Mouse (Mus musculus): ENCODE measurements around the gene Sox30.

Gene Sox30

DNA sequence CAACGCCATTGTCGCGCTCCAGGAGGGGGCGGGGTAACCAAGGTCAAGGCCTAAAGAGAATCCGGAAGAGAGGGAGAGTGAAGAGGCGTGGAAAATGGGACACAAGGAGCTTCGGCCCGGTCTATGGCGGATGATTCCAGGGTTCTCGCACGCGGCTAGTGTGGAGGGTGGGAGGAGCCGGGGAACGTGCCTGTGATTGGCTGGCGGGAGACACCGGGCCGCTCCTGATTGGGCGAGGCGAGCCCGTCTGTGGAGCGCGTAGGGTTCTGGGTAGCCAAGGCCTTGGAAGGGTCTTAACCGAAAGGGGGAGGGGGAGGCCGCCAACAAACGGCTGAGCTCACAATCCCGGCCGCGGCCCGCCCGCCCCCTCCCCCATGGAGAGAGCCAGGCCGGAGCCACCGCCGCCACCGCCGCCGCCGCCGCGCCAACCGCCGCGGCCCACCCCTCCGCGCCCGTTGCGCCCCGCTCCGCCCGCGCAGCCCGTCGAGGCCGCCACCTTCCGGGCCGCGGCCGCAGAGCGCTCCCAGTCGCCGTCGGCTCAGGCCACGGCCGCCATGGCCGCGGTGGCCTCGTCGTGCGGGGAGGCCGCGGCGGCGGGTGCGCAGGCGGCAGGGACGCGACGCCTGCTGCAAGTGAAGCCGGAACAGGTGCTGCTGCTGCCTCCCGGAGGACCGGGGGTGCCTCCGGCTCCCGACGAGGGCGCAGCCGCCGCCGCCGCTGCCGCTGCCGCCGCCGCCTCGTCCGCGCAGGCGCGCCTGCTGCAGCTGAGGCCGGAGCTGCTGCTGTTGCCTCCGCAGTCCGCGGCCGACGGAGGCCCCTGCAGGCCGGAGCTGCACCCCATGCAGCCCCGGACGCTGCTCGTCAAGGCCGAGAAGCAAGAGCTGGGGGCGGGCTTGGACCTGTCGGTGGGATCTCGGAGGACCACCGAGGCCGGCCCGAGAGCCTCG, at the start of gene Sox30:
TSS of gene Sox30 (plus strand) at position 365 of the 947 bp plus-strand sequence.
- peak; percentile 89 for DNase-seq (ENCODE audit: low read depth, low spot score)

DNA sequence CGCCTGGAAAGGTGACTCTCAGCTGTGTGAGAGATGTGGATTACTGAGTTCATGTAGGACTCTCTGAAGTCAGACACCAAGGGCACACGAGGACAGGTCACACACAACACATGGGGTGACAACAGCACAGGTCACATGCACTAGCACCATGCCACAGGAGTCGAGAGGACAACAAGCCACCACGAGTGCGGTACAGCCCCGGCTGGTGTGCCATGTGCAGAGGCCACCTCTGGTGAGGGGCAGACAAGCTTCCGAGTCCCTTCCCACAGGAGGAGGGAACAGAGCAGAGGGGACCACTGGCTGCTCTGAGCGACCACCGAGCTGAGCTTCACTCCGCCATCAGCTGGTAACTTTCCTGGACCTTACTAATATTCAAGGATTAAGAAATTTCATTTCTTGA, 47.3 kb upstream of the Sox30 start:
- DNase-seq (ENCODE audit: low read depth, low spot score): no peak

DNA sequence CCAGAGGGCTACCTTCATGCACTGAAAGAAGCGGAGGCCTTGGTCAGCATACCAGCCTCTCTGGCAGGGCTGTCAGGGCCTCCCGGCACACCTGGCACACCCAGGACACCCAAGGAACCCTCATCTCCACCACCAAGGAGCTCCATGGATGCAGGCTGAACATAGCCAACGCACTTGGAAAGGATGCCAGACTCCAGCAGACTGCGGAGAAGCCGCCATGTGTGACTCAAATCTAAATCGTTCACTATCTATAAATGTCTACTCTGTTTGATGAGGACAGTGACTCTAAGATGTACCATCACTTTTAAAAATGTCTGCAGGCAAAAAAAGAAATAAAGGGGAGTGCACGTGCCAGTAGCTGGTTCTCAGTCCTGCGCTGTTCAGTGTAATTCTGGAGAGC, 42.6 kb upstream of the Sox30 start:
- DNase-seq (ENCODE audit: low read depth, low spot score): no peak

DNA sequence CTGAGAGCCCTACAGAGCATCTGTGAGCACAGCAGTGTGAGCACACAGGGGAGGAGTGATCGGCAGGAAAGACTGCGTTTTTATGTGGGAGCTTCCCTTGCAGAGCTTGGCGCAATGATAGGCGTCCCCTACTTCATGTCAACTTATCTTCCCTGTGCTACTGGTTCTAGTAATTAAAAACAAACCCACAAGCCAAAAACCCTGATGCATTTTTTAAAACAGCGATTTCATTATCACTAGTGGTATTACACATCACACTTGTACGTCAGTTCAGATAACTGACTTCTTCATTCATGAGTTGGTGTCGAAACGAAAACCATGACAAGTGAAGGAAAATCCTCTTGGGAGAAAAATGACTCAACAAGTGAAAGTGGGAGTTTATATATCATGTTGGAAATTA, 41.2 kb upstream of the Sox30 start:
- no peak for DNase-seq (ENCODE audit: low read depth, low spot score)

DNA sequence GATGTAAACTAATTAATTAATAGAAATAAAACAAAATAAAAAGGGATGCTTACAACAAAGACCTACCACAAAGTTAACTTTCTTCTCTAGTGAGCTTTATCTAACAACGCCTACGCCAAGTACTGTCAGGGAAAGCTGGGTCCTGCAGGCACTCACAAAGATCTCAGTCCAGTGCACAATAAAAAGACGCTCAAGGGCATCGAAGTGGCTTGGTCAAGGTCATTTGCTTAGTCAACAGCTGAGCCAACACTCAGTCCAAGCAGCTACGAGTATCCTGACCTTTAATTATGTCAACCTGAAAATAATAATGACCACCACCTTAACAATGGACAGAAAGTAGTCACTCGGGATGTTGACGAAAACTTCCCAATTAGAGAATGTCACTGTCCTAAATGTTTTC, 37.8 kb upstream of the Sox30 start:
- no peak for DNase-seq (ENCODE audit: low read depth, low spot score)

DNA sequence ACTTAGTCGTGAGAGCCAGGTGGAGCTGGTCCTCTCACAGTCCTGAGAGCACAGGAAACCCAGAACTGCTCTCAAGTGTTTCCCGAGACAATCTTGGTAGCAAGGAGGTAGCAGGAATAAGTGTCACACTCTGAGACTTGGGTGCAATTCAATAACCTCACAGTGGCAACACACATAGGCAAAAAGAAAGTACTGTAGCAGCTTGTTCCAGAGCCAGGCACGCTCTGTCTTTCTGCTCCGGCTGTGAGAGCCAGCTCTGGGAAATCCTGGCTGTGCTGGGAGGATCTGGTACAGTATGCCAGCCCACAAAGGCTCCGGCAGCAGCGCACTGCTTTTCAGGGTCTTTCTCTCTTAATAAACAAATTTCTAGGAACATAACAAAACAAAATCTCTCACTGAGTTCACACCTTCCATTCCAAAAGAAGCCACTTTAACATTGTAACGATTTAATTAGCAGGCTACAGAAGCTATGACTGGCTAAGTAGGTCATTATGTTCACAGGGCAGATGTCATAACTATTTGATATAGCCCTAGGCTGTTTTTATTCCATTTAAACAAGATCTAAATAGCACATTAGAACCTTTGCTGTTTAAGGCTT, 36.9 kb upstream of the Sox30 start:
- DNase-seq (ENCODE audit: low read depth, low spot score): no peak

DNA sequence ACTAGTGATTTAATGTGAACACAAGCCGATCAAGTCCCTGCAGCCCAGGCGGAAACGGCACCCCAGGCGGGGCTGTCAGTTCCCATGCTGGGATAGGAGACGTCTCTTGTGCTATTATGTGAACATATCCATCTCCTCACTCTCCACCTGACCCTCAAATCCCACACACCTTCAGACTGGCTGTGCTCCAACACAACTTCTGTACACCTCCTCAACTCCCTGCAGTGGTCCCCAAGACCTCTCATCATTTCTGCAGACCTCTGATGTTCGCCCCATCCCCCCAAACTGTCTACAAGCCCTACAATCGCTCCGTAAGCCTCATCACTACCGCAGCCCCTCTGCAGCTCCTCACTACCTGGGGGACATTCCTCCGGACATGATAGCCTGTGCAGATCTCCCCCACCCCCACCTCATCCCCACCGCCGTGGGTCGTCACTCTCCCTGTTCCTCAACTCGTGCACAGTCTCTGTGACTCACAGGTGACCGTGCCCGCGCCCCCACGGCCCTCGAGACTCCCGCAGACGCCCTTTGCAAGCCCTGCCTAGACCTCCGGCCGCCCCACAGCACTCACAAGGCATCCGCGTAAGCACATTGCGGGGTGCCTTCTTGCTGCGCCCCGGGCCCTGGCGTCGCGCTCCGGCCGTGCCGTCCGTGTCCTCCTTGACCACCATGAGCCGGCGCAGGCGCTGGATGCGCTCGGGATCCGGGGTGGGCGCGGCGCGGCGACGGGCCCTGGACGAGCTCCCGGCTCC, 36.0 kb upstream of the Sox30 start:
- DNase-seq (ENCODE audit: low read depth, low spot score): no peak

DNA sequence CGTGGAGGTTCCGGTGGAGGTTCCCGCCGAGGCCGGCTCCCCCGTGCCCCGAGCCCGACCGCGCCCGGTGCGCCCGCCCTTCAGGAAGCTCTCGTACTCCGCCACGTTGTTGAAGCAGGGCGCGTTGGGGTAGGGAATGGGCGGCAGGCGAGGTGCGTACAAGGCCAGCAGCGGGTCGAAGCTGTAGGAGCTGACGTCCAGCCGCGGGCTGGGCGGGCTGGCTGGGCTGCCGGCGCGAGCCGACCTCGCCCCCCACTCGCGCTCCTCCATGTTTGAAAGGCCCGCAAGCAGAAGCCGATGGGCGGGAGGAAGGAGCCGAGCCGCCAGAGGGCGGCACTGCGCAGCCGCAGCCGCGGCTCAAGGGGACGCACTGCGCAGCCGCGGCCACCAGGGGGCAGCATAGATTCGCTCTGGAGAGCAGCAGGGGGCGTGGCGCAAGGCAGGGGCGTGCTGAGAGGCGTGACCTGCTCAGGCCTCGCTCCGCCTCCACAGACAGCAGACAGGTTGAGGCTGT, 35.4 kb upstream of the Sox30 start, which contains the start of gene Lsm11:
TSS of gene Lsm11 (minus strand) at position 293 of the 514 bp plus-strand sequence.
- DNase-seq (ENCODE audit: low read depth, low spot score): peak; percentile 91

DNA sequence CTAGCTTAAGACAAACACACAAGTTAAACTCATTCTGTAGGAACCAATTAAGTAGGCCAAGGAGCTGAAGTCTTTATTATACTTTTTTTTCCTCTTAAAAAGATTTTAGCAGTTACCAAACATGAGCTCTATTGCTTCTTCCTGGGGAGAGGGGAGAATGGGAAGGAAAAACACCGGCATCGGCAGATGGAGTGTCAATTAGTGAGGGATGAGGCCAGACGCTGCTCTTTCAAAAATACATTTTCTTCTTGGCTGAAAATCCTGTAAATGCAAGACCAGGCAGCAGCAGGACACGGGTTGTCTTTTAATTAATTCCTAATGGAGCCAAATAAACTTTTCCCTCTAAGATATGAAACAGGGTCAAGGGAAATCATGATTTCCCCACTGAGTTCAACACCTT, 33.3 kb upstream of the Sox30 start:
- DNase-seq (ENCODE audit: low read depth, low spot score): no peak

DNA sequence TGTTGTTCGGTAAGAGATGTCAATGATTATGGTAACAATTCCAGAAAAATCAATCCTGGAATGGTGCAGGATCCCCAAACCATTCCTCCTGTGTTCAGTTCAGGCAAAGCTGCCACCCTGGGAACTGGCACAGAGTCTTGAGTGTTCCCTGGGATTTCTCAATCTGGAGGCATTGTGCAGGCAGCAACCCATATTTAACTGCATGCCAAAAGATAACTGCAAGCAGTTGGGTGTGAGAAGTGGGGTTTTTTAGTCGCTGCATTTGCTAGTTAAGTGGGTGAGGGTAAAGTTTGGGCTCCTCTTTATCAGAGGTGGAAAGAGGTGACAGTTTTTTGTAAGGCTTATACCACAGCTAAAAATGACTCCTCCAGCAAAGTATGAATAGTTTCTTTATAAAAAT, 32.6 kb upstream of the Sox30 start:
- no peak for DNase-seq (ENCODE audit: low read depth, low spot score)

DNA sequence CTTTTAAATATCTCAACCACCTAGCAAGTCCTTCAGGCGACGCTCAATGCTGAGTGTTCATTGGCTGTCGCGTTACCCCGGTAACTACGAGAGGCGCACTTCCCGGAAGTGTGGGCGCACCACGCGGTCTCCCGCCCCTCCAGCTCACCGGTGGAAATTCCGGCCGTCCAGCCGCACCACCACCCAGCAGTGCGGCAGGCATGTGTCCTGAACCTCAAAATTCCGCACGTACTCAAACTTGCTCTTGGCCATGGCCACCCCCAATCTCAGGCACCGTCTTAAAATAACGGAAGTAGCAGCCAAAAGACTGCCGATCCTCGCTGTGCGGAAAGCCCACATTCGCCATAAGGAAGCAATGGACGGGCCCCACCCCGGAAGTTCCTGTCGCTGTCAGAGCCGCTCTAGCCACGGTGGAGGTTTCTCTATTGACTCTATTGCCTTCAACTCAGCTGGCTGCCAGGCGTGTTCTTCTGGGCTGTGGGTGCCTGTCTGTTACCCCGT, 24.9 kb upstream of the Sox30 start, which contains the start of gene Thg1l:
TSS of gene Thg1l (minus strand) at position 368 of the 501 bp plus-strand sequence.
- DNase-seq (ENCODE audit: low read depth, low spot score): peak; percentile 85

DNA sequence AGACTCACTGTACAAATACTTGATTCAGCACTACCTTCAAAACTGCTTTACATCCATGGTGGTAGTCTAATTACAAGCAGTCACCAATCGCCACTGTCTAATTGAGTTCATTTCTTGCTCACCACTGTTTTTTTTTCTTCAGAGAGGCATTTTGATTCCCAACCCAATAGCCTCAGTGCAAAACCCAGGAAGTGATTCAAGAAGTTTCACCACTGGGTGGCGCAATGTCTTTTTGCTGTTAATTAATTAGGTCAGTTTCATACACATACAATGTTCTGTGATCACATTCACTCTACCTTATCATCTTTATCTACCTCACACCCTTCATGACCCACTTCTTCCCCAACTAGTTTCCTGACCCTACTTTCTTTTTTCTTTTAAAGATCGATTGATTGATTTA, 20.5 kb upstream of the Sox30 start:
- no peak for DNase-seq (ENCODE audit: low read depth, low spot score)

DNA sequence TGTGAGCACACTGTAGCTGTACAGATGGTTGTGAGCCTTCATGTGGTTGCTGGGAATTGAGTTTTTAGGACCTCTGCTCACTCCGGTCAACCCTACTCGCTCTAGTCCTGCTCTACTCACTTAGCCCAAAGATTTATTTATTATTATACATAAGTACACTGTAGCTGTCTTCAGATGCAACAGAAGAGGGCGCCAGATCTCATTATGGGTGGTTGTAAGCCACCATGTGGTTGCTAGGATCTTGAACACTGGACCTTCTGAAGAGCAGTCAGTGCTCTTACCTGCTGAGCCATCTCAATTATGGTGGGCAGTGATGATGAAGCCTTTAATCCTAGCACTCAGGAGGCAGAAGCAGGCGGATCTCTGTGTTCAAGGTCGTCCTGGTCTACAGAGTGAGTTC, 20.1 kb upstream of the Sox30 start:
- no peak for DNase-seq (ENCODE audit: low read depth, low spot score)

DNA sequence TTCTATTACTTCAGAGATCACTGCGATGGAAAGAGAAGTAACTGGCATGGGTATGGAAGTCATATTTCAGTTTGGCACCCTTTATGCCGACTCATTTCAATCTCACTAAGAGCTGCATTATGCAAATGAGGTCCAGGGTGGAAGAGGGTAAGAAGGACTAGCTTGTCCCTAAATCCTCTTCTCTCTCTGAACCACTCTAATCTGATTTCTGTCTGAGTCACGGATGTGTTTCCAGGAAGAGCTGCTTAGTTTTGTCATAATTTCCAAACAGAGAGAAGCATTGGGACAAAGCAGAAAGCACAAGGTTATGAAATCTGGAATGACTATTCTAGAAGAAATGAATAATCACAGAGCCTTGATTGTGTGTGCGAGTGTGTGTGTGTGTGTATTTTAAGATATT, 13.2 kb upstream of the Sox30 start:
- no peak for DNase-seq (ENCODE audit: low read depth, low spot score)

DNA sequence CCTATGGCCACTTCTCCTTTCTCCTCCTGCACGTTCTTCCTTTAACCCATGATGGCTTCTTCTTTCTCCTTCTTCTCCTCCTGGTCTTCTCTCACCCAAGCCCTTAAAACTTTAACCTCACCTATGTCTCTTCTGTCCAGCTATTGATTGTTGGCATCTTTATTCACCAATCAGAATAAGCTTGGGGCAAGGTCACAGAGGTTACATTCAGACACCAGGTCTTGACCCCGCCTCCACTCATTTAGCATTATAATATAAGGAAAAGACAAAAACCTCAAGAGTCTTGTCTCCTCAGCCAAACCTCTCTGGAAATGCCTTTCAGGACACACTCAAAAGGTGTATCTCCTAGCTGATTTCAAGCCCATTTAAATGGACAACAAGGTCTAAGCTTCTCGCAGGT, 11.6 kb upstream of the Sox30 start:
- DNase-seq (ENCODE audit: low read depth, low spot score): no peak

DNA sequence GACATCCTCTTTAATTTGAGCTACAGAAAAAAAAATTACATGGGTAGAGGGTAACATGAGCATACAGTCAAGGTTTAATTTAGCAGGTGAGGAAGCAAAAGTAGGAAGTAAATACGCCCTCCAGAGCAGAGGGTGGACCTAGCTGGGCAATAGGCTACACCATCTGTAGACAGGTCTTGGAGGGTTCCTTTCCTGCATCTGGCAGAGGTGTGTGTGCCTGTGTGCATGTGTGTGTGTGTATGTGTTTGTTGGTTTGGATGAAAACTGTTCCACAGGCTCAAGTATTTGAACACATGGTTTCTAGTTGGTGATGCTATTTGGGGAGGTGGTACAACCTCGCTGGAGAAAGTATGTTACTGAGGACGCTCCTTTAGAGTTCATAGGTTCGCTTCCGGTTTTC, 6.5 kb upstream of the Sox30 start:
- DNase-seq (ENCODE audit: low read depth, low spot score): no peak

DNA sequence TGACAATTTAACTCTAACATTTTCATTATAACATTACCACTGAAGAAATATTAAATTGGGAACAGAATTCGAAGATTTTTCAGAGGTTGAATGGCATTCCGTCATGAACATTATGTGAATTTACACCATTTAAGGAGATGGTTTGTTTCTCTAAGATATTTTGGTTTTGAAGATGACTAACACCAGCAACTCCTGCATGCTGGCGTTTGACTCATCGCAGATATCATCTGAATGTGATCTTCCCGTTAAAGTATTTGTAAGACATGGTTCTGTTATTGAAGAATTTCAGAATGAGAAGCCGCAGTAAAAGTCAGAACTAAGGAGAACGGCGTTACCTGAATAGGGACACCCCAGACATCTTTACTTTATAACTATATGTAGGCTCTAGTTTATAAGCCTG, 5.6 kb upstream of the Sox30 start:
- DNase-seq (ENCODE audit: low read depth, low spot score): no peak

DNA sequence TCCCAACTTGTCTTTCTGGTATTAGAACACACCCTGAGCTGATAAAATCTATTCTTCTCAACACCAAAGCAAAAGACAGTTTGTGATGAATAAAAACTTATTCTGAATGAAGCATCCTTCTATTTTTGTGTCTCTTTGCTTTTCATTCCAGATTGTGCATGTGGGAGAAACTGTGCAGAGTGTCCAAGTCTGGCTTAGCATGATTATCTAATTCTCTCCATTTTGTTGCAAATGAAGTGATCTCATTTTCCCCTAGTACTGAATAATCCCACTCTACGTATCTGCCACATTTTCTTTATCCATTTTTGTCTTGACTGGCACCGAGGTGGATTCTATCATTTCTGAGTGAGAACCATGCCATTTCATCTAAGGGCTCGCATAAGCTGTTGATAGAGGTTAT, 4.0 kb upstream of the Sox30 start:
- DNase-seq (ENCODE audit: low read depth, low spot score): no peak

DNA sequence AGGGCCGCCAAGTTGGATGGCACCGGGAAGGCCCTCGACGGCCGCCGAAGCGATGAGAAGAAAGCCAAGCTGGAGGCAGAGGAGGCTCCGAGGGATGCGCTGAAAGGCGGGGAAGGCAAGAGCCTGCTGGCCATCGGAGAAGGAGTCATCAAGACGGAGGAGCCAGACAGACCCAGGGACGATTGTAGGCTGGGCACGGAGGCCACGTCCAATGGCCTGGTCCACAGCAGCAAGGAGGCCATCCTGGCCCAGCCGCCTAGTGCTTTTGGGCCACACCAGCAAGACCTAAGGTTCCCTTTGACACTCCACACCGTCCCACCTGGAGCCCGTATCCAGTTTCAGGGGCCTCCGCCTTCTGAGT, 763 bp downstream of the Sox30 start:
- no peak for DNase-seq (ENCODE audit: low read depth, low spot score)

DNA sequence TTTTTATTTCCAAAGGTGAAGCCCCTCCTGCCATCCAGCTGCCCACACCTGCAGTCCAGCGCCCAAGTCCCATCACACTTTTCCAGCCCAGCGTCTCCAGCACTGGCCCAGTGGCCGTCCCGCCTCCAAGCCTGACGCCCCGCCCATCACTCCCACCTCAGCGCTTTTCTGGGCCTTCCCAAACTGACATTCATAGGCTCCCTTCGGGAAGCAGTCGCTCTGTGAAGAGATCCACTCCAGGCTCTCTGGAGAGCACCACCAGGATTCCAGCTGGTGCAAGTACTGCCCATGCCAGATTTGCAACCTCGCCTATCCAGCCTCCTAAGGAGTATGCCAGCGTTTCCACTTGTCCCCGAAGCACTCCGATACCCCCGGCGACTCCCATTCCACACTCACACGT, 11.5 kb downstream of the Sox30 start:
- DNase-seq (ENCODE audit: low read depth, low spot score): no peak

DNA sequence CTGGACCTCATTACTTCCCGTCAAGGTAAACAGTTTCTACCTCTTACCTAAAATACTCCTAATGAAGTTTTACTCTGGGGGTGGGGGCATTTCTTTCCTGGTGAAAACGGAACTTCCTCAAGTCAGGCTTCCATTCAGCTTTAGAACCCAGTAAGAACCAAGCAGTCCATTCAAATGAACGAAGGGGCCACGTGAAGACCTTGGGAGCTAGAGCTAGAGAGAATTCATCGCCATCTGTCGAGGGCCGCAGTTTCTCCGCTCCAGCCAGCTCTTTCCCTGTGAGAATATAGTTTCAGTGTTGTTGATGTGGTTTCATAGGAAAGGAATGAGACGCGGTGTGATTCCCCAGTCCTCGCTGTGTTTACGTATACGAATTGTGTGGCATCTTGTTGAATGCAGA, 12.0 kb downstream of the Sox30 start:
- DNase-seq (ENCODE audit: low read depth, low spot score): no peak

DNA sequence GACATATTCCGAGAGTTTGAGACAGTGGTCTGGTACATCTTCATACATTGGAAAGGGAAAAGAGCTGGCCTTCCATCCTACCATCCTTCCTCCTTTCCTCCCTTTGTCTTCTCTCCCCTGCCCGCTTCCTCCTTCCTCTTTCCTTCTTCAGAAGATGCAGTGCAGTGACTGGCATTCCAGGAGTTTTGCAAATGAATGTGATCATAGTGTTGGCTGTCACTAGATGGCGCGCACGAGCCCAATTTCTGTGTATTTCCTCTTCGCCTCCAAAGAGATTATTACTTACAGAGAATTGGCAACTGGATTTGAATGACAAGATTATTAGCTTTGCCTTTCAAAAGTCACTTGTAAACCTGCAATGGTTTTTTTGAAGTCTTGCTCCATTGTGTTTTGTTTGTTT, 36.0 kb downstream of the Sox30 start:
- DNase-seq (ENCODE audit: low read depth, low spot score): no peak
